17 mouse cellular contexts compared by ENCODE assay signal in the genomic region with DNA sequence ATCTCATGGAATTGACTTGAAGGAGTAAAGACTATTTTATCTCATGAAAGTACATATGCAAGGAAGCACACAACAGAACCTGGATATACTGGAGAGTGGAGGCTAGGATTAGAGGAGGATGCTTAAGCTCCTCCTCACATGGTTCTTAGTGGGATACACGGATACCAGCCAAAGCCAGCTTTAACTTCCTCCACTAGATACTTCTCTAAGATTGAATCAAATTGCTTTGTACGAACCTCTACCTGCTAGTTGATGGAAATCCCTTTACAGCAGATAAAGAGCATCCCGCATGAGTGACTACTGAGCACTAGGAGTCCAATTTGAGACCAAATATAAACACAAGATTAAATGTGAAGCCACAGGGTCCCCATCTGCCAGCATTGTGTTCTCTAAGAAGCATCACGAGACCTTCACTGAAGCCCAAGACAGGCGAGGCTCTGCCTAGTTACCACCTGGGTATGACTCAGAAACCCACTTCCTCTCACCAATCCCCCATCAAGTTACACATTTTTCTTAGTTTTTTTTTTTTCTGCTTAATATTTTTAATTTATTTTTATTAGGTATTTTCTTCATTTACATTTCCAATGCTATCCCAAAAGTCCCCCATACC.
DNase-seq lines count a peak whose midpoint lies in the region; ATAC-seq lines count a peak whose summit lies in the region.
"Had no signal": no experiment of that assay in that cellular context is flagged by ENCODE, and none has a peak within 500 bp of the region (broad histone marks: within the 10 kb centered on the region; RNA-seq: fewer than 3 reads in every experiment).

No protein-coding gene starts in this region.

- intact Hi-C loops in gastrocnemius, postnatal 36 days (cut with DNase I) = no loop called here

- H3K4me3 ChIP-seq in kidney, embryonic 14.5 days (ENCODE audit: low read length) = no peak overlapping the region
- H3K4me3 ChIP-seq: embryonic facial prominence, embryonic 12.5 days; forebrain, embryonic 10.5 days had no signal

- H3K36me3 ChIP-seq in kidney, embryonic 14.5 days (ENCODE audit: control insufficient read depth, insufficient read depth, low read length) = no peaks in the 10 kb centered on the region
- H3K36me3 ChIP-seq: embryonic facial prominence, embryonic 12.5 days; forebrain, embryonic 10.5 days had no signal

- H3K9ac ChIP-seq in kidney, embryonic 14.5 days (ENCODE audit: low read depth, low read length) = no peak overlapping the region
- H3K9ac ChIP-seq: embryonic facial prominence, embryonic 12.5 days had no signal

- no peak overlapping the region for H3K4me2 ChIP-seq in kidney, embryonic 14.5 days (replicated peaks; ENCODE audit: low read depth, low read length)
- H3K4me2 ChIP-seq: embryonic facial prominence, embryonic 12.5 days had no signal

- DNase-seq in retina, embryonic 14.5 days (ENCODE audit: low spot score) = peak; percentile 1
- no peak for DNase-seq in retina, postnatal 1 day
- DNase-seq in thymus, postnatal 36 days = peak; percentile 40 to 69
- DNase-seq in layer of hippocampus, adult 9-10 months (ENCODE audit: low spot score) = no peak
- no peak for DNase-seq in gastrocnemius, postnatal 36 days
- DNase-seq: adrenal gland, postnatal 25 days; kidney, postnatal 4 days; liver; lung, postnatal 10 days; midbrain, embryonic 14.5 days had no signal

- H3K27me3 ChIP-seq in kidney, embryonic 14.5 days (ENCODE audit: control insufficient read depth, insufficient read depth, low read length) = no peaks in the 10 kb centered on the region
- H3K27me3 ChIP-seq: embryonic facial prominence, embryonic 12.5 days had no signal

- no peaks in the 10 kb centered on the region for H3K4me1 ChIP-seq in kidney, embryonic 14.5 days (ENCODE audit: control insufficient read depth, insufficient read depth, low read length)
- H3K4me1 ChIP-seq: embryonic facial prominence, embryonic 12.5 days; forebrain, embryonic 10.5 days had no signal

- ATAC-seq in activated CD4-positive, CD25-positive, alpha-beta regulatory T cell, adult 4 months = peak; percentile 99
- ATAC-seq in megakaryocyte progenitor cell, adult 5-6 weeks (replicated peaks; ENCODE audit: poor library complexity) = peak; percentile 65; the same call in 1 of the 2 replicates
- ATAC-seq in kidney, embryonic 14.5 days (ENCODE audit: low FRiP score, low TSS enrichment) = no peak
- ATAC-seq: intestine, embryonic 16.5 days had no signal

- 87% methylated on average over 5 of the region's 5 CpGs for WGBS in kidney, embryonic 14.5 days

- H3K27ac ChIP-seq in kidney, embryonic 14.5 days (ENCODE audit: low read depth, low read length) = no peak overlapping the region
- H3K27ac ChIP-seq: embryonic facial prominence, embryonic 12.5 days; forebrain, embryonic 10.5 days; stomach, postnatal 0 days had no signal

- no peaks in the 10 kb centered on the region for H3K9me3 ChIP-seq in kidney, embryonic 14.5 days (ENCODE audit: control insufficient read depth, low read length)
- H3K9me3 ChIP-seq: embryonic facial prominence, embryonic 12.5 days; forebrain, embryonic 10.5 days had no signal

Comparison
In these comparisons a context has a peak if more than half of its experiments do, and no peak if none do; other contexts are left out.
1. DNase-seq: peak in retina, embryonic 14.5 days (single experiment) and thymus, postnatal 36 days (2 of 2); none in retina, postnatal 1 day (single experiment), layer of hippocampus, adult 9-10 months (single experiment) and gastrocnemius, postnatal 36 days (0 of 2).